Mouse (Mus musculus) left cerebral cortex, postnatal 25 days (tissue): ENCODE results near the gene Ap2m1. TPM values are rescaled to one million over a fixed set of nuclear protein-coding genes. Genes with fewer than 3 reads are reported as not detected.

Experiments used
- DNase-seq, 2 experiments: peaks; one replicate each; pipeline ENCODE4 v3.0.0; 2022; ENCODE audit warnings: low spot score in 2 of 2, mixed read lengths in 1 of 2
- intact Hi-C: fragments of 180-260 bp; cut with DNase I; formaldehyde crosslinking; loops from one replicate; pipeline ENCODE4 v1.15.1; 2025
- total RNA-seq, 2 experiments: library from RNA; stranded (reverse); gene quantifications; 2 replicates each; pipeline ENCODE4 v1.2.3; 2021

The Ap2m1 gene
- total RNA-seq, 2 experiments from 2014 or later, result 900 to 913 TPM

DNA sequence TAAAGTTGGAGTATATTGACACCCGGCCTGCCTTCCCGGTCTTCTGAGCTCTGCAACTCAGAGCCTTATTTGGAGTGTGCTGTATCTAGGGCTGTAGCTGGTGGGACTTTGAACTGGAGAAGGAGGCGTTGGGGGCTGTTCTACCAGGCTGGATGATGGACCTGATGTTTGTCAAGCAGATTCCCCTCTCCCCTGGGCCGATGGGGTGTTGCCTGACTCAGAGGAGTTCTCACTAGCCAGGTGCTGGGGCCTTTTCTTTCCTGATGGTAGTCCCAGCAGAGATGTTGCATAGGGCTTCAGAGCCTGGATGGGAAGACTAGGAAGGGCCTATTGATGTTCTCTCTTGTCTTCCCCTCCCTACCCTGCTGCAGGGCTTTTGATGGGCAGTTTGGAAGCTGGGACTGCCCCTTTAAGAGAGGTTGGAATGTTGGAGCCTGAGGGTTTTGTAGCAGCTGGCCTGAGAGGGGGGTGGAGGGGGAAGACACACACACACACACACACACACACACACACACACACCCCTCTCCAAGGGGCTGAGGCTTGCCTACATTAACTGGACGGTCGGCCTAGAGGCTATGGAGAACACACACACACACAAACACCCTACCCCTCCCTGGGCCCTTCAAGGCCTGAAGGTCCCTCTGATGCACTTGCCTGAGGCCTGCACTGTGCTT lies 17.4 kb upstream of the Ap2m1 start:
- DNase-seq, result no peak
- intact Hi-C loops, result loop anchor here (2.0 to 5.0 kb wide), 2 partner anchors 19 to 124 kb away; partner anchors contain the start of gene Eif2b5

DNA sequence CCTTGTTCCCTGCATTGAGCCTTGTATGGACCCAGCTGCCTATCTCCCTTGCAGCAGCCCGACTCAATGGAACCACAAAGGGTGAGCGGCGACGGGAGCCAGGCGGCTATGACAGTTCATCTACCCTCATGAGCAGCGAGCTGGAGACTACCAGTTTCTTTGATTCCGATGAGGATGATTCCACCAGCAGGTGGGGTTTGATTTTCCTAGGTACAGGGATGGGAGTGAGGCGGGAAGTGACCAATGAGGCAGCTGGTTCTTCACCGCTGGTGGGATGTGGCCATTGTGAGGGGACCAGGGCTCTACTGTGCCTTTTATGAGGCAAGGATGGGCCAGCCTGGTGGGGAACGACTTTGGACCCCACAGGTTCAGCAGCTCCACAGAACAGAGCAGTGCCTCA lies 11.4 kb upstream of the Ap2m1 start:
- DNase-seq, result no peak
- intact Hi-C loops, result no loop called here

DNA sequence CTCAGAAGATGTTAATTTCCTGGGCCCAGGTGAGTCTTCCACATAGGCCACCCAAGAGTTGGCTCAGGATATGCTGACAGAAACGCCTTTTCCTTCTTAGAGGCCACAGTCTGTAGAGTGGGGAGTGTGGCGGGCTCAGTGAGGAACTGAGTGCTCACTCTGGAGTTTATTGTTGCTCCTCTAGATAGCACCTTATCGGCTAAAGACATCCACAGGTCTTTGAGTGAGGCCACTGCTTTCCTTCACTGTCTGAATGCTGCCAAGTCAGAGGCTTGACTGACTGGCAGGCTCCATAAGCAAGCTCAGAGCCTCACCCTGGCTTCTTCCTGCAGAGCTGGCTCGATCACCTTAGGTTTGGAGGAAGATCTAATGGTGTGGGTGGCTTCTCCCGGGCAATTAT lies 6.5 kb upstream of the Ap2m1 start:
- no peak for DNase-seq
- intact Hi-C loops, result no loop called here

DNA sequence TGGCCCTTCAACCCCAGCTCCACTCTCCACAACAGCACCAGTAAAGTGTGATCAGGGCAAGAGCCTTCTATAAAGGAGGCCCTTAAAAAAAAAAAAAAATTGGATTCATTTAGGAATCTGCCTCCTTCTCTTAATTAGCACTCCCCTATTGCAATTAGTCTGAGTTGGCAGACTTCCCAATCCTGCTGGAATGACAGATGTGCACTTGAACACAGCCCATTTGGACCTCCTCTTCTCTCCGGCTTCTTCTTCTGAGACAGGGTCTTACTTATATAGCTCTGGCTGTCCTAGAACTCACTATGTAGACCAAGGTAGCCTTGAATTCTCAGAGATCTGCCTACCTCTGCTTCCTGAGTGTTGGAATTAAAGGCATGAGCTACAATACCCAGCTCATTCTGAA lies 5.9 kb upstream of the Ap2m1 start:
- no peak for DNase-seq
- intact Hi-C loops, result no loop called here

DNA sequence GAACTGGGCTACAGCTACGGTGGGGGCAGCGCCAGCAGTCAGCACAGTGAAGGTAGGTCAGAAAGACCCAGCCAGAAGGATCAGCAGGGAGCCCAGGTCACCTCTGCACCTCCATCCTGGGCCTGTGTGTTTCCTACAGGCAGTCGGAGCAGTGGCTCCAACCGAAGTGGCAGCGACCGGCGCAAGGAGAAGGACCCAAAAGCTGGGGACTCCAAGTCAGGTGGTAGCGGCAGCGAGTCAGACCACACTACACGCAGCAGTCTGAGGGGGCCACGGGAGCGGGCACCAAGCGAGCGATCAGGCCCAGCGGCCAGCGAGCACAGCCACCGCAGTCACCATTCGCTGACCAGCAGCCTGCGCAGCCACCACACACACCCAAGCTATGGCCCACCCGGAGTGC lies 4.3 kb upstream of the Ap2m1 start:
- DNase-seq, result no peak
- intact Hi-C loops, result no loop called here

DNA sequence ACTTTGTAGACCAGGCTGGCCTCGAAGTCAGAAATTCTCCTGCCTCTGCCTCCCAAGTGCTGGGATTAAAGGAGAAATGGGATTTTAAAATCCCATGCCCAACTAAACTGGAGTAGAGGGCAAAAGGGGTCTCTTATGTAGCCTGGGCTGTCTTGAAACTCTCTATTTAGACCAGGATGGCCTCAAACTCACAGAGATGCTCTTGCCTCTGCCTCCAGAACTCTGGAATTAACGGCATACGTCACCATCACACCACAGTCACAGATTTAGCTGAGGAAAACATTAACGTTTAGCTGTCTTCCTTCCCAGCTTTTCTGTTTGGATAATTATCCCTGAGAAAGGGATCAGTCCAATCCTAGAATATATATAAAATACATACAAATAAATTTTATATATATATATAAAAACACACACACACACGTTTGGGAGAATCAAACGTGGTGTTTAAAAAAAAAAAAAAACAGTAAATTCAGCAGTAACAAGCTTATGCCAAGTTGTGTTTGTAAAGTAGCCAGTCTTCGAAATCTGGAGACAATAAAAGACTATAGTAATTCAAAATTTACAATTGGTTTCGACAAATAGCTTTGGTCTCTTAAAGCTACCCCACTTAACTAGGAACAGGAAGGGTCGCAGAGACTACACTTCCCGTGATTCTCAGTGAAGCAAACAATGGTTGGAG lies 522 bp upstream of the Ap2m1 start:
- intact Hi-C loops, result loop anchor here (5.0 kb wide), 1 partner anchor 118 kb away; the partner anchor contains the start of gene Psmd2
- DNase-seq, result no peak

DNA sequence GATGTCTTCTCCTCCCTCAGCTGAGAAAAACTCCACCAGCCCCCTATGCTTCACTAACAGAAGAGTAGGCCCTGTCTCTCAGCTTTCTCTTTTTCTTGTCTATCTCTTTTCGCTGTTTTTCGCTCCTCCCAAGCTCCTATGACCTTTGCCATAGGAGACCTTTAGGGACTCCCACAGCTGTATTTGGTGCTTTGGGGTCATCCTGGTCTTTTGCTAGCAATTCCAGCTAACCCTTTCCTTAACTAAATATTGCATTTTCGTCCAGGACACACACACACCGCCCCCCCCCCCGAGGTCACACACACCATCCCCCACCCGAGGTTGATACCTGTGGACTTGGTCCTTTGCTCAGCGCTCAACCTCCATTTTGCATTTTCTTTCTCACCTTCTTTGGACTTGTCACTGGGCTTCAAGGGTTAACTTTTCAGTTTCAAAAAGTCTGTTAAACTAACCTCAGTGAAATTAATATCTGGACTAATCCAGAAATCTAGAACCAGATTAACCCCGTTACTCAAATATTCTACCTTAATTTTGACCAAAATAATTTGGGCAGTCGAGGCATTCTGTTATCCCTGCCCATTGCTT lies 895 bp downstream of the Ap2m1 start:
- intact Hi-C loops, result loop anchor here (5.0 kb wide), 1 partner anchor 116 kb away; the partner anchor contains the start of gene Psmd2
- DNase-seq, result no peak

- intact Hi-C loops, result loop anchor here (5.0 kb wide), 1 partner anchor 115 kb away; the partner anchor contains the start of gene Psmd2
- DNase-seq, result no peak
Measured at GRCm38 (mm10) chr16:20537071-20537471, 1.8 kb downstream of the Ap2m1 start.

DNA sequence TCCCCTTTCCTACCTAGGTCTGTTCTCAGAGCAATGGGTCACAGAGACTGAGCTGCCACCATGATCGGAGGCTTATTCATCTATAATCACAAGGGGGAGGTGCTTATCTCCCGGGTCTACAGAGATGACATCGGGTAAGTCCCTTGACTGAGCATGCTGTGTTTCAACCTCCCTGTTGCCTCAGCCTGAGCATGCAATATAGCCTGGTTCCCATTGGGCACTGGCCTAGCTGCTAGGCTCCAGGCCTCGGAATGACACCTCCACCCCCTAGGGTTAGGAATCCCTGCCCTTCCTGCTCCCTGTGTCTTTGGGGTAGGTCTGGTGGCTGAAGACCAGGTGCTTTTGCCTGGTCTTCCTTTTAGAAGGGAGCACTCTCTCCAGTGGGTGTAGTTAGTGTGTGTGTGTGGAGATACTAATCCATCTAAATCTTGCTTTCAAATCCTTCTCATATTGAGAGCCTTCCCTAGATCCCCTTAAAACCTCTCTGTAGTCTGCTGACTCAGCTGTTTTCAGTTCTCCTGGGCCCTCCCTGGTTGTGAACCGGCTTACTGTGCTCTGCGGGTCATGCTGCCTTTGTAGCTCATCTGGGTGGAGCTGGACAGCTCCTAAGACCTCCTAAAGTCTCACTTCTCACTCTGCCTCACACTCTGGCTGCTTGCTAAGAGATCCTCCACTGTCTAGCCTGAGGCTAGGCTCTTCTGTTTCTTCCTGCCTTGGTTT lies 2.5 kb downstream of the Ap2m1 start:
- DNase-seq, result no peak
- intact Hi-C loops, result loop anchor here (5.0 kb wide), 1 partner anchor 115 kb away; the partner anchor contains the start of gene Psmd2

- intact Hi-C loops, result loop anchor here (5.0 kb wide), 1 partner anchor 113 kb away; the partner anchor contains the start of gene Psmd2
Measured at GRCm38 (mm10) chr16:20539649-20540048, 4.4 kb downstream of the Ap2m1 start.

DNA sequence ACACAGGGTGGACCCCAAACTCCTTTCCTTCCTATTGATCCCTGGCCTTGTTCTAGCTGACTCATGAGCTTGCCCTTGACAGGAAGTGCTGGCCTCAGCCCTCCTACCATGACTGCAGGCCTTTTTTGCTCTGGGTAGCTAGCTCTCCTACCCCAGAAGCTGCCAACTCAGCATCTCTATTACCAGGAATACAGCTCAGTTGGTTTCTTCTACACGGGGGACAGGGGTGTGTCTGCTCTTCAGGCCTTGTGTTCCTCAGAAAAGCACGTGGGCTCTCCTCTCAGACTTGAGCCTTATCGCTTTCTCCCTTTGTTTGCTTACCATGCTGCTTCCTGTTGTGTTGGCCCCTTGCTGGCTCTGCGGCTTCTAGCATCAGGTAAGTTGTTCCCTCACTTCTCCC lies 5.2 kb downstream of the Ap2m1 start:
- intact Hi-C loops, result no loop called here
- DNase-seq, result no peak

More at GRCm38 (mm10) chr16:20539649-20540048, 4.4 kb downstream of the Ap2m1 start:
- no peak for DNase-seq

DNA sequence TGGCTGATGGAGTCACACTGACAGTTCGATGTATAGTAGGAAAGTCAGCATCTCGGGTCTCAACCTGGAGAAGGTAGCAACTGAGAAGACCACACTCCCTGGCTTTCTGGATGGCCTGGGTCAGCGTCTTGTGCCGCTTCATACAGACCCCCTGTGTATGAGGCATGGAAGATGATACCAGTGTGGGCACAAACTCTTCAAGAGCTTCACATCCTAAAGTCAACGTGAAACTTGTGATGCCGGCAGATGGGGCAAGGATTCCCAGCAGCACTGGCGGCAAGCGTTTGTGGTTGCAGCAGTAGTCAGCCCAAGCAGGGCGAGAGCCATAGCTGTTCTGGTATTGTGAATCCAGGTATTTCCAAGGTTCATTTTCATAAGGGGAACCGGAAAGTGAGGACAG lies 10.4 kb downstream of the Ap2m1 start:
- no peak for DNase-seq
- intact Hi-C loops, result no loop called here

DNA sequence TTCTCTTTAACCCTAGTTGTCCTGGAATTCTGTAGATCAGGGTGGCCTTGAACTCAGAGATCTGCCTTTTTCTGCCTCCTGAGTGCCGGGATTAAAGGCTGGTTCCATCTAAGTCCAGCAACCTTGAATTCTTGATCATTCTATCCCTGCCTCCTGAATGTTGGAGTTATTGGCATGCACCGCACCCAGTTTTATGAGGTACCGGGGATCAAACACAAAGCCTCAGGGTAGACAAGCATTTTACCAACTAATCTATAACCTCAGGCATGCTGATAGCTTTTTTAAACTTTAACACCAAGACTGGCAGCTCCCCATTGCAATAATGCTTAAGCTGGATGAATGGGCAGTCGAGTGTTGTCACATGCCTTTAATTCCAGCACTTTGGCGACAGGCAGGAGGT lies 12.1 kb downstream of the Ap2m1 start:
- no peak for DNase-seq
- intact Hi-C loops, result no loop called here

GRCm38 (mm10) chr16:20548096-20548948 lies 13.0 kb downstream of the Ap2m1 start, which contains the start of gene Abcf3:
TSS of gene Abcf3 (plus strand) at chr16:20548577.
- intact Hi-C loops, result no loop called here
- peak; percentile 97 to 99 for DNase-seq

DNA sequence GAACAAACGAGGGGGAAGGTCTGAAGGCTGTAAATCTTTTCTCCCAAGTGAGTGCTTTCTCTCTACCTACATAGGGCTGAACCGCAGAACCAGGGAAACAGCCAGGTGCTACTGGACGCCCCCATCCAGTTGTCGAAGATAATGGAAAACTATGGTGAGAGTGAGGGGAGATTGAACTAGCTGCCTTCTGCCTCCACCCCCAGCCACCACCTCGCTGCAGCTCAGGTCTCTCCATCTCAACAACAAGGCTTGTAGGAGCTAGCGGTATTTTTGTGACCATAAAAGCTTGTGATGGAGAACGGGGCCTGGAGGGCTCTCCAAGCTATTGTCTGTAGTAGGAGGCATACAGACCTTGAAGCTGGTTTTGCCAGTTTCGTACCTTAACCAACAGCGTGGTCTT lies 13.9 kb downstream of the Ap2m1 start:
- DNase-seq, result no peak
- intact Hi-C loops, result no loop called here

- DNase-seq, result no peak
- intact Hi-C loops, result no loop called here
Measured at GRCm38 (mm10) chr16:20551691-20552090, 16.4 kb downstream of the Ap2m1 start.

GRCm38 (mm10) chr16:20552594-20552993 lies 17.3 kb downstream of the Ap2m1 start:
- DNase-seq, result no peak
- intact Hi-C loops, result no loop called here

- DNase-seq, result no peak
- intact Hi-C loops, result no loop called here
Measured at GRCm38 (mm10) chr16:20555000-20555399, 19.7 kb downstream of the Ap2m1 start.

DNA sequence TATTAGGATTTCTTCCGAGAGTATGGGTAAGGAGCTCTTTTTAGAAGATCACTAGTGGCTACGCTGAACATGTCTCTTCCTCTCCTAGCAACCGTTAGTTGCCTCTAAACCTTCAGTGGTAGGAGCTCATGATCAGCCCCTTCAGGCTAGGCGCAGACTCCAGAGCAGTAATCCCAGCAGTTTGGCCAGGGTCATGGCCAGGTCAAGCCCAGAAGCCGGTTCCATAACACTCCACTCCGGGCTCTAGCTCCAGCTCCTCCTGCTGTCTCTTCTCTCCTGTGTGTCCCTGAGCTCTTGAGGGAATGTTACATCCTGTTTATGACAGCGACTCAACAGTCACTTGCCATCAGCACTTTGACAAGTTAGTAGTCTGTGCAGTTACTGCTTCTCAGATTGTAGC lies 22.1 kb downstream of the Ap2m1 start:
- DNase-seq, result no peak
- intact Hi-C loops, result no loop called here
